Mouse (Mus musculus): ENCODE results near the gene Mast1. TPM values are rescaled to one million over a fixed set of nuclear protein-coding genes. Genes with fewer than 3 reads are reported as not detected.
A peak's percentile ranks its signal among the peaks of the same experiment; 100 is the strongest.

Mast1 gene
- total and polyA plus RNA-seq, 3 experiments, result 0.07 to 0.16 (median 0.10) TPM

- H3K9ac ChIP-seq (ENCODE audit: low read depth, low read length), result peak within 1 kb of the TSS; percentile 64
- TF ChIP-seq POLR2A (IDR thresholded peaks at IDR 0.05; ENCODE audit: insufficient read depth, low read depth, low read length) (peak; percentile 76), EP300 (IDR thresholded peaks at IDR 0.05; ENCODE audit: insufficient read depth, low read depth, low read length) (0 out of 2 replicates have a peak, but pooled peaks have one; percentile 56), CTCF (IDR thresholded peaks at IDR 0.05) (no peak)
- WGBS, result under 1% methylated on average over 11 of the region's 11 CpGs
- intact Hi-C loops (cut with DNase I), result no loop called here
- DNase-seq, result peak; percentile 91 to 95
- H3K27me3 ChIP-seq (ENCODE audit: control insufficient read depth, insufficient read depth, low read length), result no peaks in the 10 kb centered on the region
- no peaks in the 10 kb centered on the region for H3K4me1 ChIP-seq (ENCODE audit: control insufficient read depth, insufficient read depth, low read length)
- H3K36me3 ChIP-seq (ENCODE audit: control insufficient read depth, insufficient read depth, low read length), result no peaks in the 10 kb centered on the region
- H3K79me2 ChIP-seq (replicated peaks; ENCODE audit: control insufficient read depth, insufficient read depth, low read length), result no peaks in the 10 kb centered on the region
- H3K27ac ChIP-seq, result peak within 1 kb of the TSS; percentile 76
- H3K4me3 ChIP-seq, result peak within 1 kb of the TSS; percentile 67
Measured at GRCm38 (mm10) chr8:84893709-84894134, 43.4 kb downstream of the Mast1 start, which contains the start of gene Gcdh. Gene Gcdh (minus strand): TSS chr8:84893921.

- Histone ChIP-seq H3K4me3 (peak overlapping the region; percentile 67), H3K36me3 (ENCODE audit: control insufficient read depth, insufficient read depth, low read length) (no peaks in the 10 kb centered on the region), H3K9ac (ENCODE audit: low read depth, low read length) (peak overlapping the region; percentile 60), H3K4me1 (ENCODE audit: control insufficient read depth, insufficient read depth, low read length) (no peaks in the 10 kb centered on the region), H3K27ac (peak overlapping the region; percentile 76), H3K79me2 (replicated peaks; ENCODE audit: control insufficient read depth, insufficient read depth, low read length) (no peaks in the 10 kb centered on the region), H3K27me3 (ENCODE audit: control insufficient read depth, insufficient read depth, low read length) (no peaks in the 10 kb centered on the region)
- no peak for TF ChIP-seq POLR2A (IDR thresholded peaks at IDR 0.05; ENCODE audit: insufficient read depth, low read depth, low read length)
- intact Hi-C loops (cut with DNase I), result no loop called here
- WGBS, result 12% methylated on average over 31 of the region's 31 CpGs
- DNase-seq, result no peak
Measured at GRCm38 (mm10) chr8:84892993-84893708, 44.0 kb downstream of the Mast1 start.

GRCm38 (mm10) chr8:84889141-84889540 lies 48.0 kb downstream of the Mast1 start:
- Histone ChIP-seq H3K4me3 (no peak overlapping the region), H3K9ac (ENCODE audit: low read depth, low read length) (no peak overlapping the region), H3K79me2 (replicated peaks; ENCODE audit: control insufficient read depth, insufficient read depth, low read length) (no peaks in the 10 kb centered on the region), H3K36me3 (ENCODE audit: control insufficient read depth, insufficient read depth, low read length) (no peaks in the 10 kb centered on the region; the same call in 1 of the 2 replicates), H3K27ac (no peak overlapping the region), H3K27me3 (ENCODE audit: control insufficient read depth, insufficient read depth, low read length) (no peaks in the 10 kb centered on the region), H3K4me1 (ENCODE audit: control insufficient read depth, insufficient read depth, low read length) (no peaks in the 10 kb centered on the region)
- WGBS, result 81% methylated on average over 1 of the region's 1 CpGs
- intact Hi-C loops (cut with DNase I), result no loop called here
- no peak for TF ChIP-seq EP300 (IDR thresholded peaks at IDR 0.05; ENCODE audit: insufficient read depth, low read depth, low read length)
- DNase-seq, result no peak

GRCm38 (mm10) chr8:84888280-84888679 lies 48.9 kb downstream of the Mast1 start:
- Histone ChIP-seq H3K27me3 (ENCODE audit: control insufficient read depth, insufficient read depth, low read length) (no peaks in the 10 kb centered on the region), H3K36me3 (ENCODE audit: control insufficient read depth, insufficient read depth, low read length) (no peaks in the 10 kb centered on the region; the same call in 1 of the 2 replicates), H3K79me2 (replicated peaks; ENCODE audit: control insufficient read depth, insufficient read depth, low read length) (no peaks in the 10 kb centered on the region), H3K9ac (ENCODE audit: low read depth, low read length) (no peak overlapping the region), H3K27ac (no peak overlapping the region), H3K4me1 (ENCODE audit: control insufficient read depth, insufficient read depth, low read length) (no peaks in the 10 kb centered on the region), H3K4me3 (no peak overlapping the region)
- intact Hi-C loops (cut with DNase I), result no loop called here
- DNase-seq, result no peak
- TF ChIP-seq POLR2A (IDR thresholded peaks at IDR 0.05; ENCODE audit: insufficient read depth, low read depth, low read length), result no peak
- TF ChIP-seq EP300 (IDR thresholded peaks at IDR 0.05; ENCODE audit: insufficient read depth, low read depth, low read length), result no peak
- 78% methylated on average over 3 of the region's 3 CpGs for WGBS

GRCm38 (mm10) chr8:84884728-84885127 lies 52.4 kb downstream of the Mast1 start:
- no peaks in the 10 kb centered on the region for H3K4me1 ChIP-seq (ENCODE audit: control insufficient read depth, insufficient read depth, low read length)
- H3K36me3 ChIP-seq (ENCODE audit: control insufficient read depth, insufficient read depth, low read length), result no peaks in the 10 kb centered on the region; the same call in 1 of the 2 replicates
- H3K27ac ChIP-seq, result no peak overlapping the region
- intact Hi-C loops (cut with DNase I), result no loop called here
- H3K79me2 ChIP-seq (replicated peaks; ENCODE audit: control insufficient read depth, insufficient read depth, low read length), result no peaks in the 10 kb centered on the region
- no peak overlapping the region for H3K9ac ChIP-seq (ENCODE audit: low read depth, low read length)
- TF ChIP-seq POLR2A (IDR thresholded peaks at IDR 0.05; ENCODE audit: insufficient read depth, low read depth, low read length) (no peak), EP300 (IDR thresholded peaks at IDR 0.05; ENCODE audit: insufficient read depth, low read depth, low read length) (no peak), CTCF (IDR thresholded peaks at IDR 0.05) (no peak)
- DNase-seq, result no peak
- WGBS, result 80% methylated on average over 4 of the region's 4 CpGs
- no peaks in the 10 kb centered on the region for H3K27me3 ChIP-seq (ENCODE audit: control insufficient read depth, insufficient read depth, low read length)
- no peak overlapping the region for H3K4me3 ChIP-seq

- no peaks in the 10 kb centered on the region for H3K4me1 ChIP-seq (ENCODE audit: control insufficient read depth, insufficient read depth, low read length)
- TF ChIP-seq POLR2A (IDR thresholded peaks at IDR 0.05; ENCODE audit: insufficient read depth, low read depth, low read length) (no peak), CTCF (IDR thresholded peaks at IDR 0.05) (no peak), EP300 (IDR thresholded peaks at IDR 0.05; ENCODE audit: insufficient read depth, low read depth, low read length) (no peak)
- no peak for DNase-seq
- H3K9ac ChIP-seq (ENCODE audit: low read depth, low read length), result no peak overlapping the region
- H3K4me3 ChIP-seq, result no peak overlapping the region
- H3K79me2 ChIP-seq (replicated peaks; ENCODE audit: control insufficient read depth, insufficient read depth, low read length), result no peaks in the 10 kb centered on the region
- WGBS, result 90% methylated on average over 1 of the region's 1 CpGs
- H3K27me3 ChIP-seq (ENCODE audit: control insufficient read depth, insufficient read depth, low read length), result no peaks in the 10 kb centered on the region
- H3K27ac ChIP-seq, result no peak overlapping the region
- no peaks in the 10 kb centered on the region for H3K36me3 ChIP-seq (ENCODE audit: control insufficient read depth, insufficient read depth, low read length)
- intact Hi-C loops (cut with DNase I), result no loop called here
Measured at GRCm38 (mm10) chr8:84878915-84879314, 58.2 kb downstream of the Mast1 start.

All from heart, adult 2 months (tissue).